Mouse (Mus musculus) forebrain, embryonic 11.5 days (tissue): ENCODE measurements around the gene N4bp3. TPM values are rescaled to one million over a fixed set of nuclear protein-coding genes. Genes with fewer than 3 reads are reported as not detected.
"Not testable (repeated sequence)": the region's sequence is repeated elsewhere in the genome, so short reads cannot be mapped to it uniquely, and the experiment has no call there.

ENCODE experiments used
- ATAC-seq: fragments of 200-750 bp; cut with Nextera tagmentation; replicated peaks from 2 replicates; pipeline ENCODE4 v1.8.0; 2017; ENCODE audit warnings: moderate TSS enrichment; ENCODE audit not compliant: low FRiP score
- DNase-seq: peaks from one replicate; pipeline ENCODE4 v3.0.0-alpha.2; 2017; ENCODE audit warnings: low spot score
- H3K27ac ChIP-seq: fragments of 300-500 bp; sonication (generic); 2 replicates; pipeline ENCODE4 v1.5.1; 2014; ENCODE audit warnings: low read depth, low read length
- H3K27me3 ChIP-seq: fragments of 300-500 bp; sonication (generic); 2 replicates; pipeline ENCODE4 v1.6.1; 2014; ENCODE audit warnings: mild to moderate bottlenecking, low read length, mixed read lengths; ENCODE audit not compliant: control insufficient read depth, insufficient read depth
- H3K36me3 ChIP-seq: fragments of 300-500 bp; sonication (generic); 2 replicates; pipeline ENCODE4 v1.6.1; 2014; ENCODE audit warnings: mild to moderate bottlenecking, low read length, moderate library complexity, mixed read lengths; ENCODE audit not compliant: control insufficient read depth, insufficient read depth
- H3K4me1 ChIP-seq: fragments of 300-500 bp; sonication (generic); replicated peaks from 2 replicates; pipeline ENCODE4 v1.6.1; 2014; ENCODE audit warnings: low read length, mixed read lengths; ENCODE audit not compliant: control insufficient read depth, insufficient read depth
- H3K4me2 ChIP-seq: fragments of 300-500 bp; sonication (generic); 2 replicates; pipeline ENCODE4 v1.6.1; 2014; ENCODE audit warnings: low read depth, mild to moderate bottlenecking, low read length, moderate library complexity, mixed read lengths; ENCODE audit not compliant: severe bottlenecking
- H3K4me3 ChIP-seq: fragments of 300-500 bp; sonication (generic); 2 replicates; pipeline ENCODE4 v1.5.1; 2014; ENCODE audit warnings: low read depth, low read length
- H3K9ac ChIP-seq: fragments of 300-500 bp; sonication (generic); 2 replicates; pipeline ENCODE4 v1.6.1; 2014; ENCODE audit warnings: low read length
- H3K9me3 ChIP-seq: fragments of 300-500 bp; sonication (generic); 2 replicates; pipeline ENCODE4 v1.6.1; 2016; ENCODE audit warnings: low read length, mixed read lengths; ENCODE audit not compliant: control insufficient read depth
- WGBS: fragments of 180-500 bp; shearing (Covaris S2); extraction: QIAGEN DNeasy Blood & Tissue Kit; methylation state at CpG from one replicate; pipeline ENCODE4 v1.1.7; 2014; 5-methylcytosine and 5-hydroxymethylcytosine counted together
- polyA plus RNA-seq: library from polyadenylated mRNA; unstranded; fragments of >200 nt; fragmentation: Nextera tagmentation; extraction: Ambion mirVana; gene quantifications from 2 replicates; pipeline ENCODE4 v1.2.1, GENCODE M21; 2014

Gene N4bp3
- polyA plus RNA-seq, 1 experiment from 2014 or later = 11.3 TPM

DNA sequence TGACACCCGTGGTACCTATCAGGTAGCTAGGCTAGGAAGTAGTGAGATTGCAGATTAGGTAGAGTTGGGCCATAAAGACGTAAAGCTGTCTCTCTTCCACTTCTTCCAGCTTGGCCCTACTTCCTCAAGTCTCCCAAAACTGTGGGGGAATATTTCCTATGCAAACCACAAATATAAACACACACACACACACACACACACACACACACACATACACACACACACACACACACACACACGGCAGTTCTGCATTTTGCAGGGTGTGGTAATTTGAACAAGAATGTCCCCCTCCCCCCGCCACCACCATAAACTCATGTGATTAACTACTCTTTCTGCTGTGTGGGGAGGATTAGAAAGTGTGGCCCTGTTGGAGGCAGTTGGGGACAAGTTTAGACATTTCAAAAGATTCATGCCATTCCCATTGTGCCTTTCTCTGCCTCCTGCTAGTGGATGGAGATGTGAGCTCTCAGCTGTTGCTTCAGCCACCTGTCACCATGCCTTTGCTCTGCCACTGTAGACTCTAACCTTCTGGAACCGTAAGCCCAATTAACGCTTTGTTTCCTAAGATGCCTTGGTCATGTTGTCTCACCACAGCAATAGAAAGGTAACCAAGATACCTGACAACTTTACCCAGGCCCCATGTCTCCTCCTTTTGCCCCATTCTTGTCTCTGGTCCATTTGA is 27.2 kb upstream of the N4bp3 start:
- Histone ChIP-seq H3K9ac (no peak overlapping the region), H3K4me2 (no peak overlapping the region), H3K27me3 (no peaks in the 10 kb centered on the region), H3K4me1 (no peaks in the 10 kb centered on the region), H3K9me3 (no peaks in the 10 kb centered on the region), H3K27ac (no peak overlapping the region), H3K4me3 (no peak overlapping the region), H3K36me3 (no peaks in the 10 kb centered on the region)
- ATAC-seq (no peak), DNase-seq (no peak)
- 76% methylated on average over 6 of the region's 6 CpGs for WGBS

DNA sequence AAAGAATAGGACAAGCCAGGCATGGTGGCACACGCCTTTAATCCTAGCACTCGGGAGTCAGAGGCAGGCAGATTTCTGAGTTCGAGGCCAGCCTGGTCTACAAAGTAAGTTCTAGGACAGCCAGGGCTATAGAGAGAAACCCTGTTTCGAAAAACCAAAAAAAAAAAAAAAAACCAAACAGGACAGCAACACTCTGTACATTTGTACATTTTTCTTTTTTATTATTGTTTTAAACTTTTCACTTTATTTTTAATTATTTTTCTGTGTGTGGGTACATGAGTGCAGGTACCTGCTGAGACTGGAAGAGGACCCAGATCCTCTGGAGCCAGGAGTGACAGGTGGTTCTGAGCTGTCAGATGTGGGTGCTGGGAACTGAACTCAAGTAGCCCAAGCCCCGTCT is 24.7 kb upstream of the N4bp3 start:
- Histone ChIP-seq H3K4me2 (no peak overlapping the region), H3K9ac (no peak overlapping the region), H3K9me3 (no peaks in the 10 kb centered on the region), H3K27me3 (no peaks in the 10 kb centered on the region), H3K36me3 (no peaks in the 10 kb centered on the region), H3K4me1 (no peaks in the 10 kb centered on the region), H3K27ac (no peak overlapping the region), H3K4me3 (no peak overlapping the region)
- WGBS = 81% methylated on average over 5 of the region's 5 CpGs
- ATAC-seq (no peak), DNase-seq (no peak)

DNA sequence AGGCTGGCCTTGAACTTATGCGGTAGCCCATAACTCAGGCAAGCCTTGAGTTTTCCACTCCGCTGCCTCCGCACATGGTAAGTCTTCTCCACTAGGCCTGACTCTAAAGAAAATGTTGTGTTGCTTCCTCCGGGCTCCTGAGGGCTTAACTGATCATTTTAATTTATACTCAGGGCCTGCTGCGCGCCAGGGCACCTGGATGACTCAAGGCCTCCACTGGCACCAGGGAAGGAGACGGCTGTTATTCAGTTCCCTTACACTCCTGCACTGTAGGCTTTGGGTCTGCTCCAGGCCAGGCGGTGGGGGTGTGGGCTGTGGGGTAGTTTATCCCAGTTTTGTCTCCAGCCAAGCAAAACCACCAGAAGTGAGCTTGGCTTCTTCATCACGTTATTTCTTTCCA is 22.6 kb upstream of the N4bp3 start:
- Histone ChIP-seq H3K9ac (no peak overlapping the region), H3K36me3 (no peaks in the 10 kb centered on the region), H3K4me2 (no peak overlapping the region), H3K9me3 (no peaks in the 10 kb centered on the region), H3K4me1 (no peaks in the 10 kb centered on the region), H3K4me3 (no peak overlapping the region), H3K27me3 (no peaks in the 10 kb centered on the region), H3K27ac (no peak overlapping the region)
- DNase-seq (no peak), ATAC-seq (no peak)
- 80% methylated on average over 9 of the region's 9 CpGs for WGBS

DNA sequence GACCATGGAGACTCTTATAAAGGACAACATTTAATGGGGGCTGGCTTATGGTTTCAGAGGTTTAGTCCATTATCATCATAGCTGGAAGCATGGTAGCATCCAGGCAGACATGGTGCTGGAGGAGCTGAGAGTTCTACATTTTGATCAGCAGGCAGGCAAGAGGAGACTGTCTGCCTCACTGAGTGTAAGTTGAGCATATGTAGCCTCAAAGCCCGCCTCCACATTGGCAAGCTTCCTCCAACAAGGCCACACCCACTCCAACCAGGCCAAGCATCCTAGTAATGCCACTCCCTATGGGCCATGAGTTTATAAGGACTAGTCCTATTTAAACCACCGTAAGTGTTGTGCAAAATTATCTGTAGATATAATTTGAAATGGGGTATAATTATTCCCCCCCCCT is 20.7 kb upstream of the N4bp3 start:
- H3K36me3 ChIP-seq = no peaks in the 10 kb centered on the region
- no peak for ATAC-seq
- no peak for DNase-seq
- no peak overlapping the region for H3K4me3 ChIP-seq
- H3K4me1 ChIP-seq = no peaks in the 10 kb centered on the region
- no peaks in the 10 kb centered on the region for H3K9me3 ChIP-seq
- no peaks in the 10 kb centered on the region for H3K27me3 ChIP-seq
- H3K4me2 ChIP-seq = no peak overlapping the region
- H3K27ac ChIP-seq = no peak overlapping the region
- no peak overlapping the region for H3K9ac ChIP-seq
- WGBS = 80% methylated on average over 2 of the region's 2 CpGs

DNA sequence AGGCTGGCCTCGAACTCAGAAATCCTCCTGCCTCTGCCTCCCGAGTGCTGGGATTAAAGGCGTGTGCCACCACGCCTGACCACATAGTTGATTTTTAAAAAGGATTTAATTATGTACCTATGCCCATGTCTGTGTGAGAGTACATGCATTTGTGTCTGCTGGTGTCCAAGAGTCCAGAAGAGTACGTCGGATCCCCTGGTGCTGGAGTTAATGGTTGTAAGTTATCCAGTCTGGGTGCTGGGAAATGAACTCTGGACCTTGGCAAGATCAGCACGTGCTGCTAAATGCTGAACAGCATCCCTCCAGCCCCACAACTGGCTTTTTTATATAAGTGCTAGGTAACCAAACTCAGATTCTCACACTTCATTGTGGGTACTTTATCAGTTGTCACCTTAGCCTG is 20.2 kb upstream of the N4bp3 start:
- no peak for DNase-seq
- WGBS = 86% methylated on average over 7 of the region's 7 CpGs

DNA sequence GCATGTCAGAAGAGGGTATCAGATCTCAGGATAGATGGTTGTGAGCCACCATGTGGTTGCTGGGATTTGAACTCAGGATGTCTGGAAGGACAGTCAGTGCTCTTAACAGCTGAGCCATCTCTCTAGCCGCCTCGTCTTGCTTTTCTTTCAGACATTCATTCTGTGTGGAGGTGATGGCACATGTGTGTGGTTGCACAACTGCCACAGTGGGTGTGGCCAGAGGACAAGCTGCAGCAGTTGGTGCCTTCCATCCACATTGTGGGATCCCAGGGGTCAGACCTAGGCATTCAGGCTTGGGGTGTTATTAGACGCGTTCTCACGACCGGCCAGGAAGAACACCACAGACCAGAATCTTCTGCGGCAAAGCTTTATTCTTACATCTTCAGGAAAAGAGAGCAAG is 14.1 kb upstream of the N4bp3 start:
- not testable (repeated sequence) for H3K36me3 ChIP-seq, H3K4me1 ChIP-seq, H3K4me3 ChIP-seq, H3K27ac ChIP-seq, ATAC-seq, H3K9me3 ChIP-seq, DNase-seq, H3K4me2 ChIP-seq, H3K27me3 ChIP-seq, H3K9ac ChIP-seq
- 94% methylated on average over 7 of the region's 7 CpGs for WGBS

More for the DNA sequence above, 20.2 kb upstream of the N4bp3 start:
- Histone ChIP-seq H3K4me3 (no peak overlapping the region), H3K27me3 (no peaks in the 10 kb centered on the region), H3K9ac (no peak overlapping the region), H3K4me1 (no peaks in the 10 kb centered on the region), H3K4me2 (no peak overlapping the region), H3K27ac (no peak overlapping the region), H3K36me3 (no peaks in the 10 kb centered on the region), H3K9me3 (no peaks in the 10 kb centered on the region)
- ATAC-seq = no peak

DNA sequence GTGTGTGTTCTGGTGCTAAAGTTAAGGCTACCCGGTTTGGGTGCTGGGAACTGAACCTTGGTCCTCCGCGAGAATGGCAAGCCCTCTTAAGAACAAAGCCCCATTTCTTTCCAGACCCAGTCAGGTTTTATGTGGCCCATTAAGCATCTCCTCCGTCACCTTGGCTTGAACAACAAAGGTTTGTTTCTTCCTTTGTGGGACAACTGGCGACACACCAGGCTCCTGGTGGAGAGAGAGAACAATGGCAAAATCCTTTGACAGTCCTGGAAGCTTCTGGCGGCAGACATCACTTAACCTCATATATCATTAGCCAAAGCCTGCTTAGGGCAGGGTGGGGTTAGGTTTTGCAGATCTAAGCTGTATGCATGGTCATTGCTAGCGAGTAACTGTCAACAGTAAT is 12.0 kb upstream of the N4bp3 start:
- Histone ChIP-seq H3K4me1 (no peaks in the 10 kb centered on the region), H3K36me3 (no peaks in the 10 kb centered on the region), H3K9ac (no peak overlapping the region), H3K27me3 (no peaks in the 10 kb centered on the region), H3K4me2 (no peak overlapping the region), H3K4me3 (no peak overlapping the region), H3K9me3 (no peaks in the 10 kb centered on the region), H3K27ac (no peak overlapping the region)
- DNase-seq (no peak), ATAC-seq (no peak)
- 76% methylated on average over 7 of the region's 7 CpGs for WGBS

DNA sequence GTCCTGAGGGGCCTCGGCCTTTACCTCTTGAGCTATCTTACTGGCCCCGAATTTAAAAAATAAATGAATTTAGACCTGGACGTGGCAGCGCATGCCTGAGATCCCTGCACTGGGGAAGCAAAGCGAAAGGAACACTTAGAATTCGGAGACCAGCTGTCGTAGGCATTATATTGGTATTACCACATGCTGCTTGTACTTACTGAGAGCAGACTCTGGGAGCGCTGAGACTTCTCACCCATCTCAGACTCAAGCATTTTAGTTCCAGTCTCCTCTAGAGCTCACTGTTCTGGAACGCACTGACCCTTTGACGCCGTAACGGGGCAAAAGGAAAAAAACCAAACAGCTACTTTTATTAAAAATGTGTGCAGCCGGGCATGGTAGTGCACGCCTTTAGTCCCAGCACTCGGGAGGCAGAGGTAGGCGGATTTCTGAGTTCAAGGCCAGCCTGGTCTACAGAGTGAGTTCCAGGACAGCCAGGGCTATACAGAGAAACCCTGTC is 11.3 kb upstream of the N4bp3 start:
- DNase-seq (no peak), ATAC-seq (no peak)
- Histone ChIP-seq H3K9me3 (no peaks in the 10 kb centered on the region), H3K36me3 (no peaks in the 10 kb centered on the region), H3K27ac (no peak overlapping the region), H3K4me2 (no peak overlapping the region), H3K4me3 (no peak overlapping the region), H3K4me1 (no peaks in the 10 kb centered on the region), H3K27me3 (no peaks in the 10 kb centered on the region), H3K9ac (no peak overlapping the region)
- 83% methylated on average over 16 of the region's 16 CpGs for WGBS

DNA sequence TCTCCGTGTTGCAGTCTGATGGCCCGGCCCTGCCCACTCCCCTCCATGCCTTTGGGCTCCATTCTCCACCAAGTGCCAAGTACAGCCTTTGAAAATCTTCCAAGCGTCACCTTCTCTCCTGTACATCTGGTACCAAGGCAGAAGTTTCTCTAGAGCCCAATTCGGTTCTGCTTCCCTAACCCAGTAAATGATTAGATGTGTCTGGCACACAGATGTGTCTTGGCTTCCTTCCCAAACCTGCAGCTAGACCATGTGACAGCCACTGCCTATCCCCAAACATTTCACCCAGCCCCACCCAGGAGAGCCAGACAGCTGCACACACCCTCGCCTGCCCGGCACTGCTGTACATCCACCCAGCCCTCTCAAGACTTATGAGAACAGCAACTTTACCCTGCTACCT is 8.1 kb upstream of the N4bp3 start:
- Histone ChIP-seq H3K36me3 (no peaks in the 10 kb centered on the region), H3K9me3 (no peaks in the 10 kb centered on the region), H3K4me3 (no peak overlapping the region), H3K4me2 (no peak overlapping the region), H3K27ac (no peak overlapping the region), H3K9ac (no peak overlapping the region), H3K27me3 (no peaks in the 10 kb centered on the region), H3K4me1 (no peaks in the 10 kb centered on the region)
- no peak for DNase-seq
- no peak for ATAC-seq
- WGBS = 83% methylated on average over 6 of the region's 6 CpGs
